Mouse (Mus musculus) hindbrain, embryonic 14.5 days (tissue): ENCODE measurements around the gene P2ry13. TPM values are rescaled to one million over a fixed set of nuclear protein-coding genes. Genes with fewer than 3 reads are reported as not detected.

ENCODE experiments used
- ATAC-seq: fragments of 200-750 bp; cut with Nextera tagmentation; 2 replicates; pipeline ENCODE4 v1.8.0; 2017; ENCODE audit warnings: moderate number of reproducible peaks, mild to moderate bottlenecking, moderate TSS enrichment, moderate library complexity; ENCODE audit not compliant: low FRiP score
- DNase-seq: peaks from one replicate; pipeline ENCODE4 v3.0.0-alpha.2; 2015; ENCODE audit warnings: low spot score
- H3K27ac ChIP-seq: fragments of 300-500 bp; sonication (generic); 2 replicates; pipeline ENCODE4 v1.5.1; 2014; ENCODE audit warnings: mild to moderate bottlenecking, moderate library complexity
- H3K27me3 ChIP-seq: fragments of 300-500 bp; sonication (generic); 2 replicates; pipeline ENCODE4 v1.6.1; 2014; ENCODE audit warnings: mild to moderate bottlenecking, low read length, mixed read lengths; ENCODE audit not compliant: control insufficient read depth, insufficient read depth
- H3K36me3 ChIP-seq: fragments of 300-500 bp; sonication (generic); replicated peaks from 2 replicates; pipeline ENCODE4 v1.6.1; 2014; ENCODE audit not compliant: control insufficient read depth, insufficient read depth
- H3K4me1 ChIP-seq: fragments of 300-500 bp; sonication (generic); replicated peaks from 2 replicates; pipeline ENCODE4 v1.6.1; 2014; ENCODE audit warnings: antibody characterized with exemption, low read length, mixed read lengths; ENCODE audit not compliant: control insufficient read depth, insufficient read depth
- H3K4me2 ChIP-seq: fragments of 300-500 bp; sonication (generic); replicated peaks from 2 replicates; pipeline ENCODE4 v1.6.1; 2014; ENCODE audit warnings: mild to moderate bottlenecking, moderate library complexity
- H3K4me3 ChIP-seq: fragments of 300-500 bp; sonication (generic); replicated peaks from 2 replicates; pipeline ENCODE4 v1.5.1; 2014; ENCODE audit warnings: mild to moderate bottlenecking, low read length
- H3K9ac ChIP-seq: fragments of 300-500 bp; sonication (generic); 2 replicates; pipeline ENCODE4 v1.6.1; 2014
- H3K9me3 ChIP-seq: fragments of 300-500 bp; sonication (generic); 2 replicates; pipeline ENCODE4 v1.6.1; 2016; ENCODE audit warnings: low read length; ENCODE audit not compliant: control insufficient read depth
- WGBS: fragments of 180-500 bp; shearing (Covaris S2); extraction: QIAGEN DNeasy Blood & Tissue Kit; methylation state at CpG from one replicate; pipeline ENCODE4 v1.1.7; 2014; 5-methylcytosine and 5-hydroxymethylcytosine counted together
- polyA plus RNA-seq: library from polyadenylated mRNA; unstranded; fragments of >200 nt; fragmentation: Nextera tagmentation; extraction: Ambion mirVana; gene quantifications from 2 replicates; pipeline ENCODE4 v1.2.1, GENCODE M21; 2014

The P2ry13 gene
- polyA plus RNA-seq, 1 experiment from 2014 or later, result 1.7 TPM

DNA sequence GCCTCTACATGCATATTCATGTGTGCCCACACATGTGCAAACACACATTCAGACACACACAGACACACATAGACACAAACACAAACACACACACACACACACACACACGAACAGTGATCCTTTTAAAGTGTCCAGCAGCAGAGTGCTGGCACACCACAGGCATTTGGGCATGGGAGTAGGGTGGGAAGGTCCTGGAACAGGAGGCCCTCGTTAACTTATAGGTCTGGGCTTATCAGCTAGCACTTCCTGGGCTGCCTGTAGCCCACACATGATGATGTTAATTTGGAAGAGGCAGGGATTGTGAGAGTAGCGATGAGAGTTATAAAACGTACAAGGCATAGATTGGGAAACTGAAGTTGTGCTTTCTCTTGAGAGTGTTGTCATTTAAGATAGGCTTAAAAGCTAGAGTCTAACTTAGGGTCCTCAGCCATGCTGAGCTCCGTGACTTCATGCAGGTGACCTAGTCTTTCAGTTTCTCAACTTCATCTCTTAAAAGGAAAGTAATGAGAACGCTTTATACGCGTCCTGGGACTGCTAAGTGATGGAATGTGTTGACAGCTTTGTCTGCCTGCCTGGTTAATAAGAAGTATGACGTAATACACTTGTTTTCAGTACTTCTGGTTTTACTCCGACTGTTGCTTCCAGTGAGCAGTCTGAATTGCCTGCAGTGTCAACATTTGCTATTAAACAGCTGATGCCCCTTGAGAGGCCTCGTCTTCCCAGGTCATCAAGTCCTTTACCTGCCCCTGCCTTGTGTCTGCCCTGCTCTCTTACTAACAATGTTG lies 5.8 kb downstream of the P2ry13 start:
- WGBS, result 92% methylated on average over 11 of the region's 11 CpGs
- Histone ChIP-seq H3K9me3 (no peaks in the 10 kb centered on the region), H3K36me3 (no peaks in the 10 kb centered on the region), H3K4me1 (no peaks in the 10 kb centered on the region), H3K4me2 (no peak overlapping the region), H3K9ac (no peak overlapping the region), H3K4me3 (no peak overlapping the region), H3K27ac (no peak overlapping the region), H3K27me3 (no peaks in the 10 kb centered on the region)
- ATAC-seq (no peak), DNase-seq (no peak)

DNA sequence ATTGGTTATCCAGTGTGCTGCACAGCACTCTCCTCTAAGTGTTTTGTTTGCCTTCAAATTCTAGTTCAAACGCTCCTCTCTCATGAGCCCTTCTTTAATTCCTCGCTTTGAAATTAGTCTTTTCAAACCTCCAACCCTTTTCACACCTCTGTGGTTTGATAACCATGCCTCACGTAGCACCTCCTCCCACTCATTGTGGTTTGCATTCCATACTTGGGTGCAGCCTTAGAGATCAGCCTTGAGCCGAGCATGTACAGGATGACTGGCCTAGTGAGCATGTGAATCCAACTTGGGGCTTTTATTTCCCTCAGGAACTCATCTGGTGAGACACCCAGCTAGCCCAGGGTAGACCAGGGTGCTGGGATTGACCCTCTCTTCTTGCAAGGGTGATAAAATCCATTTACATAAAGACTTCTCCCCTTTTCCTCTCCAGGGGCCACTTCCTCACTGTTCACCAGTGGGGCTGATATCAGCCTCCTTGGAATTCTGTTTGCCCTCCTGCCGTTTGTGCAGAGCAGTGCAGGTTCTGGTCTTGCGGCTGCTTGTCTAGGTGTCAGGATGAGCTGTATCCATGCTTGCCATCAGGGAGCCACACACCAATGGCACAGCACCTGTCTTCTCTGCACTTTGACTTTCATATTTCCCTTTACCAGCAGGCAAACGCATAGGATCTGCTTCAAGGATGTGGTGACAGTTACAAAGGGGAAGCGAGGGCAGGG lies 6.7 kb downstream of the P2ry13 start:
- Histone ChIP-seq H3K4me1 (no peaks in the 10 kb centered on the region), H3K27me3 (no peaks in the 10 kb centered on the region), H3K36me3 (no peaks in the 10 kb centered on the region), H3K27ac (no peak overlapping the region), H3K9me3 (no peaks in the 10 kb centered on the region), H3K4me3 (no peak overlapping the region), H3K4me2 (no peak overlapping the region), H3K9ac (no peak overlapping the region)
- WGBS, result 88% methylated on average over 8 of the region's 8 CpGs
- DNase-seq (no peak), ATAC-seq (no peak)

DNA sequence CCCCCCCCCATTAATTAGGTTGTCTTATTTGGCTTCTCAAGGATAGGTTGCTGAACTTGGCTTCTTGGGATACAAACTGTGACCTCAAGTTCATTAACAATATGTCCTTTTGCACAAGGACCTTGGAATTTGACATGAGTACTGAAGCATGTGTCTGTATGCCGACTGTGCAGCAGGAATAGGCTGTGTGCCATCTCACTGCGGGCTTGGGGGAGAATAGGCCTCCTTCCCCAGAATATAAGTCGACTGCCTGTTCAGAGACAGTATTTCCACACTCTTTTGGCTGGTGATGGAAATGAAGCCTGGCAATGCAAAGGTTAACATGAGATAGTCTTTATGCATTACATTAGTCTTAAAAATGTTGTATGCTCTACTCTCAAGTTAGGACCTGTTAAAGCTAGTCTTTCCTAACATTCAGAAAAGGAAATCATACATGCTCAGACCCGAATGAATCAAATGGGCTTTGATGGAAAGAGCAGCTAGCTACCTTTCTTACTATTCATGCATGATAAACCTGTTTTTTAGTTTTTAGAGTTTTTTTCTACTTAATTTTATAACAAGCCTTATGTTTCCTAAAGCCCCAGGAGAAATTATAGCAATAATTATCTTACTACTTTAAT lies 13.2 kb downstream of the P2ry13 start:
- H3K27me3 ChIP-seq, result no peaks in the 10 kb centered on the region
- ATAC-seq (no peak), DNase-seq (no peak)
- H3K4me3 ChIP-seq, result no peak overlapping the region
- no peaks in the 10 kb centered on the region for H3K4me1 ChIP-seq
- H3K9me3 ChIP-seq, result no peaks in the 10 kb centered on the region
- no peak overlapping the region for H3K4me2 ChIP-seq
- H3K36me3 ChIP-seq, result no peaks in the 10 kb centered on the region
- H3K9ac ChIP-seq, result no peak overlapping the region
- no peak overlapping the region for H3K27ac ChIP-seq
- WGBS, result 91% methylated on average over 4 of the region's 4 CpGs

- Histone ChIP-seq H3K9ac (no peak within 1 kb of the TSS), H3K4me2 (no peak within 1 kb of the TSS), H3K9me3 (no peaks in the 10 kb centered on the region), H3K4me1 (no peaks in the 10 kb centered on the region), H3K4me3 (no peak within 1 kb of the TSS), H3K27ac (no peak within 1 kb of the TSS), H3K36me3 (no peaks in the 10 kb centered on the region), H3K27me3 (no peaks in the 10 kb centered on the region)
- DNase-seq, result no peak
- WGBS, result 88% methylated on average over 7 of the region's 7 CpGs
- no peak for ATAC-seq
These were observed 15.7 kb downstream of the P2ry13 start, which contains the start of gene Gpr87 for GRCm38 (mm10) chr3:59194938-59195337. Gpr87 (minus strand) TSS chr3:59195104.

GRCm38 (mm10) chr3:59194099-59194498 lies 16.6 kb downstream of the P2ry13 start:
- no peak overlapping the region for H3K4me2 ChIP-seq
- no peaks in the 10 kb centered on the region for H3K9me3 ChIP-seq
- H3K27me3 ChIP-seq, result no peaks in the 10 kb centered on the region
- no peak overlapping the region for H3K9ac ChIP-seq
- H3K36me3 ChIP-seq, result no peaks in the 10 kb centered on the region
- 95% methylated on average over 7 of the region's 7 CpGs for WGBS
- no peak overlapping the region for H3K27ac ChIP-seq
- DNase-seq (no peak), ATAC-seq (no peak)
- no peaks in the 10 kb centered on the region for H3K4me1 ChIP-seq
- H3K4me3 ChIP-seq, result no peak overlapping the region

DNA sequence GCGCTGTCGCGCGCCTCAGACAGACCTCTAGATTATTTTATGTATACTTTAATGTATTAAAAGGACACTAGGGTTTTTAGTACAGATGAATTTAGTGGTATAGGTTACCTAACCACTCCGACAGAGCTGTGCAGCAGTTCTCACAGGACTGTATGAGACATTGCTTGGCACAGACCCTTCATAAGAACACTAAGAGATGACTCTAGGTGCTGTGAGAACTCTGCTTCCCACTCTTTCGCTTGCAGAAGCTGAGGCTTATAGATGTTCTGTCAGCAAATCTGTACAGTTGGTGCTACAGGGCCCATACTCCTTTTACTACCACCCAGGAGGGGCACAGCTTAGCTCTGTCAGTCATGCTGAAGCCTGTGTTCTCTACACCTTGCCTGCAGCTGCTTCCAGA lies 19.0 kb downstream of the P2ry13 start:
- Histone ChIP-seq H3K4me2 (no peak overlapping the region), H3K9ac (no peak overlapping the region), H3K9me3 (no peaks in the 10 kb centered on the region), H3K27ac (no peak overlapping the region), H3K36me3 (no peaks in the 10 kb centered on the region), H3K4me1 (no peaks in the 10 kb centered on the region), H3K27me3 (no peaks in the 10 kb centered on the region), H3K4me3 (no peak overlapping the region)
- no peak for ATAC-seq
- 96% methylated on average over 6 of the region's 6 CpGs for WGBS
- no peak for DNase-seq

DNA sequence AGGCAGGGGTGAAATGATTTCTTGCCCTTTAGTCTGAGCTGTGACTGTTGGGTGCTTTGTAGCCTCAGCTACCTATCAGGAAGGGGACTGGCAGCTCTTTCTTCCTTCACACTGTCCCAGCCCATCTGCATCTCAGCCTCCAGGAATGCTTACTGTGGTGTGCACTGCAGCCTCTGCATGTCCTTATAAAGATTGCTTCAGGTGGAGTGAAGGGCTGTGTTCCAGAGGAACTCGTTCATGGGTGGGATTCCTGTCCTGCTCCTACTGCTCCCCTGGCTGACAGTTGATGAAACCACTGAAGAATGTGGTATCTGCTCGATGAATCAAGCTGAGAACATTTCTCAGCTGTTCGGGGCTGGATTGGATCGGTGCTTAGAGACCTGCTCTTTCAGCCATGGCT lies 23.3 kb downstream of the P2ry13 start:
- 88% methylated on average over 4 of the region's 4 CpGs for WGBS
- no peak overlapping the region for H3K9ac ChIP-seq
- no peak overlapping the region for H3K27ac ChIP-seq
- H3K36me3 ChIP-seq, result no peaks in the 10 kb centered on the region
- ATAC-seq (no peak), DNase-seq (no peak)
- H3K4me1 ChIP-seq, result no peaks in the 10 kb centered on the region
- H3K27me3 ChIP-seq, result no peaks in the 10 kb centered on the region
- no peaks in the 10 kb centered on the region for H3K9me3 ChIP-seq
- H3K4me3 ChIP-seq, result no peak overlapping the region
- no peak overlapping the region for H3K4me2 ChIP-seq

DNA sequence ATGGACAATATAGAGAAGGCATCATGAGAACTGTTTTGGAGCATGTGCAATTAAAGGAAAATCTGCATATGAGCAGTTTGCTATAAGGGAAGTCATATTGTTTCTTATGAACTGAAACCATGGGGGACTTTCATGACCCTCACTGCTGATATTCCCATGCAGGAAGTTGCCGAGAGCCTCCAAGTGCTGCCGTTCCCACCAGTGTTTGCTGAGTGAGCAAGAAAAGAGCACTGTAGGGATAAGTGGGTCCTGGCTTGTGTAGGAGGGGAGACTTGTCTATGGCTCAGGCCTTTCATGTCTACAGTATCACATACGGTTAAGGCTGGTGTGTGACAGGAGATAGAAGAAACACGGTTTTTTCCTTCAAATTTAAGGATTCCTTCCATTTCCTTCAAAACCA lies 25.0 kb downstream of the P2ry13 start:
- no peaks in the 10 kb centered on the region for H3K9me3 ChIP-seq
- ATAC-seq (no peak), DNase-seq (no peak)
- no peak overlapping the region for H3K9ac ChIP-seq
- WGBS, result 78% methylated on average over 4 of the region's 4 CpGs
- no peak overlapping the region for H3K4me3 ChIP-seq
- H3K27ac ChIP-seq, result no peak overlapping the region
- no peak overlapping the region for H3K4me2 ChIP-seq
- no peaks in the 10 kb centered on the region for H3K27me3 ChIP-seq
- no peaks in the 10 kb centered on the region for H3K4me1 ChIP-seq
- H3K36me3 ChIP-seq, result no peaks in the 10 kb centered on the region

DNA sequence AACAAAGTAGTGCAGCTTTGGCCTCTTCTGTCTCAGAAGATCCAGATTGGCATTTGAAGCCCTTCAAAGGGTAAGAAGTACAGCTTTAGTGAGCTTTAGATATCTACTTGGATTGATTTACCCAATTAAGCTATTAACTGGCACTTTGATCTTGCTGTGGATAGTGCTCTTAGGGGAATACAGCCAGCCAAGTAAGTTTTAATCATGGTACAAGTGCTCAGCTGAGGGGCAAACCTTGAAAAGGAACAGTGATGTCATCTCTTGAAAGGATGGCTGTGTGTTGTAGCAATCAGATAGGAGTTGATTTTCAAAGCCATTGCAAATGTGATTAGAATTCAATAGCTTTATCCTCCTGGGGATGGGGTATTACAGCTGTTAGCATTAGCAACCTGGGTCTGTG lies 28.6 kb downstream of the P2ry13 start:
- no peak overlapping the region for H3K9ac ChIP-seq
- no peak overlapping the region for H3K27ac ChIP-seq
- no peak overlapping the region for H3K4me2 ChIP-seq
- H3K9me3 ChIP-seq, result no peaks in the 10 kb centered on the region
- no peaks in the 10 kb centered on the region for H3K27me3 ChIP-seq
- ATAC-seq (peak; percentile 32; the same call in 1 of the 2 replicates), DNase-seq (no peak)
- no peaks in the 10 kb centered on the region for H3K4me1 ChIP-seq
- no peaks in the 10 kb centered on the region for H3K36me3 ChIP-seq
- no peak overlapping the region for H3K4me3 ChIP-seq
